Mouse (Mus musculus): Measurements from ENCODE around the gene Epha1. TPM values are rescaled to one million over a fixed set of nuclear protein-coding genes. Genes with fewer than 3 reads are reported as not detected.

Gene Epha1
- polyA plus RNA-seq, 1 experiment from 2014 or later, result 5.1 TPM

DNA sequence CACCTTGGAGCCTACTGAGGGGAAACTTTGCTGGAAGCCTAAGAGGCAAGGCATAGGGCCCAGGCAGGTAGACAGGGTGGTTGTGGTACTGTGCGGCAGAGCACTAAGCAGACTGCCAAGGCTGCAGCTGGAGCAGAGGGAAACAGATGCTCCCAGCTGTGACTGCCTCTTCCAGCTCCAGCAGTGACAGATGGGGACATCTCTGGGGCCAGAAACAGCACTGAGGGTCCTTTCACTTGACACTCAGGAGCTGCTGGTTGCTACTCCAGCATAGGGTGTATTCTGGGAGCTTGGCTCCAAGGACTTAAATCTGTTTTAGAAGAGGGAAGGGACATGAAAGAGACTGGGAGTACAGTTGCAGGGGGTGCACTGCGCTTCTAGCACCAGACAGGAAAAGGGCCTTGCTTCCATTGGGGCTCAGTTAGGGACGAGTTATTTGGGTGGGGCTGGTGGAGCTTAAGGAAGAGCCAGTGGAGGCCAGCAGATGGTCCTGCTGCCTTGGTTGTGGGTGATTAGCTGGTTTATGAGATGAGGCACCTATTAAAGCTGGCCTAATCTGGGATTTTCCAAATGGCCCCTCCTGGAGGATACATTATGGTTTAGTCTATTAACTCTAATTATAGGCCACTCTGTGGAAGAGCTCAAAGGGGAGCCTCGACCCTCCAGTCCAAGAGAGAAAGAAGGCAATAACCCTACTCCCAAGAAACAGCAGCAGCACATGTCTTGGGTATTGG, 2.3 kb downstream of the Epha1 start:
- DNase-seq (ENCODE audit: low spot score), result no peak
- Histone ChIP-seq H3K27ac (replicated peaks) (no peak overlapping the region), H3K4me3 (no peak overlapping the region), H3K9me3 (no peaks in the 10 kb centered on the region), H3K36me3 (replicated peaks) (no peaks in the 10 kb centered on the region), H3K4me1 (peaks cover 37% of the 10 kb centered on the region), H3K27me3 (replicated peaks; ENCODE audit: low read depth, poor library complexity, severe bottlenecking) (peaks cover 32% of the 10 kb centered on the region)
- 50% methylated on average over 4 of the region's 4 CpGs for WGBS

GRCm38 (mm10) chr6:42369870-42370269, 3.2 kb downstream of the Epha1 start:
- Histone ChIP-seq H3K9me3 (no peaks in the 10 kb centered on the region), H3K27ac (replicated peaks) (no peak overlapping the region), H3K4me1 (peaks cover 37% of the 10 kb centered on the region), H3K27me3 (replicated peaks; ENCODE audit: low read depth, poor library complexity, severe bottlenecking) (peaks cover 32% of the 10 kb centered on the region), H3K36me3 (replicated peaks) (0 out of 2 replicates have a peak, but pooled peaks cover 2% of the 10 kb centered on the region), H3K4me3 (no peak overlapping the region)
- no peak for DNase-seq (ENCODE audit: low spot score)
- 20% methylated on average over 3 of the region's 3 CpGs for WGBS

DNA sequence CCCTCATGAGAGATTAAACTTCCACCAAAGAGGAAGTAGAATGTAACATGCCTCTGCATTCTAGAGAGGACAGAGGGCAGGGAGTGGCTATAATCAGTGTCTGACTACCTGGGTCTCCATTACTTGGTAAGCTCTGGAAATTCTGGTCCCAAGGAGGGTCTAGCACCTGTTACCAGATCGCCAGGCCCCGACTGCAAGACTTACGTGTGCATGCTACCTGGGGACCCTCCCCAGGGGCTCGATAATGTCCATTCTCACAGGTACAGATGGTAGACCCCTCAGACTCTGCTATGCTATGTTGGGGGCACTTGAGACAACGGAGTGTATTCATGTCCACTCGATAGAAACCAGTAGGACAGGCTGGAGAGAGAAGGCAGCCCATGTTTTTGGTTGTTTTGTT, 7.9 kb downstream of the Epha1 start:
- no peak overlapping the region for H3K4me3 ChIP-seq
- 96% methylated on average over 6 of the region's 6 CpGs for whole genome bisulfite sequencing
- H3K27me3 ChIP-seq (replicated peaks; ENCODE audit: low read depth, poor library complexity, severe bottlenecking), result peaks cover 5% of the 10 kb centered on the region; the same call in 1 of the 2 replicates
- H3K36me3 ChIP-seq (replicated peaks), result peaks cover 17% of the 10 kb centered on the region
- no peak for DNase-seq (ENCODE audit: low spot score)
- H3K9me3 ChIP-seq, result no peaks in the 10 kb centered on the region
- peaks cover 6% of the 10 kb centered on the region for H3K4me1 ChIP-seq
- H3K27ac ChIP-seq (replicated peaks), result no peak overlapping the region

GRCm38 (mm10) chr6:42364607-42365006, 8.5 kb downstream of the Epha1 start:
- H3K36me3 ChIP-seq (replicated peaks), result peaks cover 23% of the 10 kb centered on the region
- DNase-seq (ENCODE audit: low spot score), result no peak
- WGBS, result 88% methylated on average over 15 of the region's 15 CpGs
- H3K4me3 ChIP-seq, result no peak overlapping the region
- peaks cover 5% of the 10 kb centered on the region; the same call in 1 of the 2 replicates for H3K27me3 ChIP-seq (replicated peaks; ENCODE audit: low read depth, poor library complexity, severe bottlenecking)
- H3K4me1 ChIP-seq, result peaks cover 1% of the 10 kb centered on the region; the same call in 1 of the 2 replicates
- no peaks in the 10 kb centered on the region for H3K9me3 ChIP-seq
- H3K27ac ChIP-seq (replicated peaks), result no peak overlapping the region

GRCm38 (mm10) chr6:42364066-42364465, 9.0 kb downstream of the Epha1 start:
- Histone ChIP-seq H3K9me3 (no peaks in the 10 kb centered on the region), H3K4me1 (no peaks in the 10 kb centered on the region), H3K27ac (replicated peaks) (no peak overlapping the region), H3K4me3 (no peak overlapping the region), H3K27me3 (replicated peaks; ENCODE audit: low read depth, poor library complexity, severe bottlenecking) (peaks cover 5% of the 10 kb centered on the region; the same call in 1 of the 2 replicates), H3K36me3 (replicated peaks) (peaks cover 29% of the 10 kb centered on the region)
- 92% methylated on average over 4 of the region's 4 CpGs for WGBS
- no peak for DNase-seq (ENCODE audit: low spot score)

DNA sequence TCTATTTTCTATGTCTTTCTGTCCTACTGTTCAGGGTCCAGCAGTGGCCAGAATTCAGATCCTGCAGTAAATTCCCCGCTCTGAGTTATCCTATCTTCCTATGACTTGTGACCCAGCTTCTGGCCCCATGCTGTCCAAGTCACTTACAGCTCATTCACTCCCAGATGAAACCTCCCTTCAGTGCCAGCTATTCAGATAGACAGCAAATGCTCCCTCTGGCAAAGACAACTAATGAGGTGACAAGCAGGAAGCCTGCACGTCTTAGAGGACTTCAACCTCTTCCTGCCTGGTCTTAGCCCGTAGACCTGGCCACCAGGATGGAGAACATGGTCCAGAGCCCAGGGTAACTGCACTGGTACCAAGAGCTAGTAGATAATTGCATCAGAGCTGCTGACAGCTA, 10.1 kb downstream of the Epha1 start:
- no peak overlapping the region for H3K4me3 ChIP-seq
- no peak for DNase-seq (ENCODE audit: low spot score)
- H3K27me3 ChIP-seq (replicated peaks; ENCODE audit: low read depth, poor library complexity, severe bottlenecking), result peaks cover 5% of the 10 kb centered on the region; the same call in 1 of the 2 replicates
- H3K9me3 ChIP-seq, result no peaks in the 10 kb centered on the region
- H3K27ac ChIP-seq (replicated peaks), result no peak overlapping the region
- H3K4me1 ChIP-seq, result no peaks in the 10 kb centered on the region
- H3K36me3 ChIP-seq (replicated peaks), result peaks cover 40% of the 10 kb centered on the region
- WGBS, result 57% methylated on average over 3 of the region's 3 CpGs

DNA sequence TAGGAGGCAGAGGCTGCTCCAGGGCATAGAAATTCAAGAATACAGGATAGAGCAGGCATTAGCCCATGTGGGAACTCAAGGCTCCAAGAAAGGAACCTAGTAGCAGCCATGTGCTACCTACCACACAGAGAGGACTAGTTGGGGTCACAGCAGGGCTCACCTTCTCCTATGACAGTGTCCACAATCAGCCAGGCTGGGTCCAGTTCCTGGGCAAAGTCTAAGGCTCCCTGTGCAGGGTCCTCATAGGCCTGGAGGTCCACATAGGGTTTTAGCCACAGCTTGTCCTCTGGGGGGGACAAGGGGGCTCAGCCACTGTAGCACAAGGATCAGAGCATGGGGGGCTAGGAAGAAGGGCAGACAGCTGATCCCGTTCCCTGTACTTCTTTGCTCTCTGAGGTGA, 10.6 kb downstream of the Epha1 start:
- no peak overlapping the region for H3K27ac ChIP-seq (replicated peaks)
- peaks cover 2% of the 10 kb centered on the region; the same call in 1 of the 2 replicates for H3K27me3 ChIP-seq (replicated peaks; ENCODE audit: low read depth, poor library complexity, severe bottlenecking)
- no peaks in the 10 kb centered on the region for H3K4me1 ChIP-seq
- no peaks in the 10 kb centered on the region for H3K9me3 ChIP-seq
- WGBS, result 84% methylated on average over 1 of the region's 1 CpGs
- H3K36me3 ChIP-seq (replicated peaks), result peaks cover 44% of the 10 kb centered on the region
- no peak for DNase-seq (ENCODE audit: low spot score)
- H3K4me3 ChIP-seq, result no peak overlapping the region

DNA sequence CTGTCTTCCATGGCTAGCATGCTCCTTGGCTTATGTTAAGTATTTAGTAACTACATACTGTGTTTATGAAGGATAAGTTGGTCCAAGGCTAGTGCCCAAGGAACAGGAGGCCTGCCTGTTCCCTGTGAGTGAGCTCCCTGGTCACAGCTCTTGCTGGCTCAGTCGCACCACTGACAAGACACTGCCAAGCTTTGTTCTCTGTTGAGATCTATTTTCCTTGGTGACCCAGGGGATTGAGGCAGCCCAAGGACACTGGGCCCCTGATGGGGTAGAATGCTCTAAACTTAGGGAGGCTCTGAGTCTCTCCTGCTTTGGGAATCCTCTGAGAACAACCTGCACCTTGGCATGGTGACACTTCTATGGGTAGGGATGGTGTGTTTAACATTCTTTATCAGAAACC, 11.0 kb downstream of the Epha1 start:
- Histone ChIP-seq H3K36me3 (replicated peaks) (peaks cover 48% of the 10 kb centered on the region), H3K27me3 (replicated peaks; ENCODE audit: low read depth, poor library complexity, severe bottlenecking) (no peaks in the 10 kb centered on the region), H3K4me1 (no peaks in the 10 kb centered on the region), H3K9me3 (no peaks in the 10 kb centered on the region), H3K4me3 (no peak overlapping the region), H3K27ac (replicated peaks) (no peak overlapping the region)
- DNase-seq (ENCODE audit: low spot score), result no peak
- WGBS, result 64% methylated on average over 1 of the region's 1 CpGs

DNA sequence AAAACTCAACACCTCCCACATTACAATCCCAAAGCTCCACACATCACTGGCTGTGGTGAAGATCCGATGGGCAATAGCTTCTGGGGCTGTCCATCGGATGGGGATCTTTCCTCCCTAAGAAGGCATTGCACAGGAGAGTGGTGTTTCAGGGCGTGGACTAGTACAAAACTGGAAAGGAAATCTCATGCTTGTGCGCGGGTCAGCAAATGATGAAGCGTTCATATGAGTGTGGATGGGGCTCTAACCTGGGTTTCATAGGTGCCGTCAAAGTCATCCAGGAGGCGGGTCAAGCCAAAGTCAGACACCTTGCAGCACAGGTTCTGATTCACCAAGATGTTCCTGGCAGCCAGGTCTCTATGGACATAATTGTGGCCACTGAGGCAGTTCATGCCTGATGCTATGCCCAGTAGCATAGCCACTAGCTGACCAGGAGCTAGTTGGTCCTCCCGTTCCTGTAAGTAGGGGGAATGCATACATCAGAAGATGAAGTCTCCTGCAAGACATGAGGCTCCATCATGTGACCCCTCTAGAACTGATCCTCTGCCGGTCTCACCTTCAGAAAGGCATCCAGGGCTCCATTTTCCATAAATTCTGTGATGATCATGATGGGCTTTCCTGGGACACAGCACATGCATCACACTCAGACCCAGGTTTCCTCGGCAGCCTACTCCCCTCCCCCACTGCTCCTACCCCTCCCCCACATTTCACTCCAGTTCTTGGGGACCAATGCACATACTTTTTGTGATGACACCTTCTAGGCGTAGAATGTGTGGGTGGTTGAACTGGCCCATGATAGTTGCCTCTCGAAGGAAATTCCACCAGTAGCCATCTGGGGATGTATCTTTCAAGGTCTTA, 11.8 kb downstream of the Epha1 start:
- WGBS, result 93% methylated on average over 13 of the region's 13 CpGs
- no peaks in the 10 kb centered on the region for H3K4me1 ChIP-seq
- DNase-seq (ENCODE audit: low spot score), result no peak
- no peak overlapping the region for H3K4me3 ChIP-seq
- peaks cover 57% of the 10 kb centered on the region for H3K36me3 ChIP-seq (replicated peaks)
- no peaks in the 10 kb centered on the region for H3K27me3 ChIP-seq (replicated peaks; ENCODE audit: low read depth, poor library complexity, severe bottlenecking)
- H3K27ac ChIP-seq (replicated peaks), result no peak overlapping the region
- no peaks in the 10 kb centered on the region for H3K9me3 ChIP-seq

DNA sequence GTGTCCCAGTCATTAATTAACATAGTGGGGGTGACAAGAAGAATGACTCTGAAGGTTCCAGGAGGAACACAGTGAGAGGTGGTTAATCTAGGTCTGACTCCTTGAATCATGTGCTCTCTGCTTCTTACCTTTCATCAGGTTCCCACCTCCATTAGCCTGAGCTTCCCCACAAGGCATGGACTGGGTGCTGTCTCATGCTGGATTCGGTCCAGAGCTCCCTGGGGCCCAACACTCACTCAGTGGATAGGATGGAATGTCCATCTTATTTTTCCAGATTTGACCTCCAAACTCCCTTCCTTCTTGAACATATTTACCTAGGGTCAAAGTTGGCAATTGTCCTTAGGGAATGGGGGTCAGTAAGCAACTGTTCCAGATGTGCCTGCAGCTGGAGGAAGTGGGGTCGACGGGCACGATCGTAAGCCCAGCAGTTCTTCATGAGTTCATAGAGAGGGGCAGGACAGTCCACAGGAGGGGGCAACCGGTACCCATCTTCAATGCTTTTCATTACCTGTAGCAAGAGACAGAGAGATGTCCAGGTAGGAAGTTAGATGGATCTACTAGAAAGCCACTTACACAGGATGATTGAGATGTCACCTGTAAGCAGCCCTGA, 12.7 kb downstream of the Epha1 start:
- Histone ChIP-seq H3K36me3 (replicated peaks) (peaks cover 64% of the 10 kb centered on the region), H3K4me3 (no peak overlapping the region), H3K4me1 (no peaks in the 10 kb centered on the region), H3K9me3 (no peaks in the 10 kb centered on the region), H3K27me3 (replicated peaks; ENCODE audit: low read depth, poor library complexity, severe bottlenecking) (no peaks in the 10 kb centered on the region), H3K27ac (replicated peaks) (no peak overlapping the region)
- DNase-seq (ENCODE audit: low spot score), result no peak
- 76% methylated on average over 6 of the region's 6 CpGs for WGBS

- peaks cover 72% of the 10 kb centered on the region for H3K36me3 ChIP-seq (replicated peaks)
- DNase-seq (ENCODE audit: low spot score), result no peak
- no peak overlapping the region for H3K27ac ChIP-seq (replicated peaks)
- WGBS, result 76% methylated on average over 9 of the region's 9 CpGs
- no peaks in the 10 kb centered on the region for H3K9me3 ChIP-seq
- H3K4me3 ChIP-seq, result no peak overlapping the region
- H3K4me1 ChIP-seq, result no peaks in the 10 kb centered on the region
- H3K27me3 ChIP-seq (replicated peaks; ENCODE audit: low read depth, poor library complexity, severe bottlenecking), result no peaks in the 10 kb centered on the region
These were observed 13.5 kb downstream of the Epha1 start for GRCm38 (mm10) chr6:42359364-42360147.

- Histone ChIP-seq H3K27ac (replicated peaks) (no peak overlapping the region), H3K9me3 (no peaks in the 10 kb centered on the region), H3K36me3 (replicated peaks) (peaks cover 78% of the 10 kb centered on the region), H3K27me3 (replicated peaks; ENCODE audit: low read depth, poor library complexity, severe bottlenecking) (no peaks in the 10 kb centered on the region), H3K4me1 (peaks cover 5% of the 10 kb centered on the region; the same call in 1 of the 2 replicates), H3K4me3 (no peak overlapping the region)
- DNase-seq (ENCODE audit: low spot score), result no peak
- WGBS, result 92% methylated on average over 12 of the region's 12 CpGs
These were observed 14.2 kb downstream of the Epha1 start for GRCm38 (mm10) chr6:42358901-42359300.
